Mouse (Mus musculus): ENCODE measurements at regions not wholly inside any gene's neighbourhood (a gene's known extent, or its start where the extent isn't known, plus 50 kb on each side); places are given as distances from the start of the nearest gene placed in this dataset.

GRCm38 (mm10) chr5:46790536-46790935 is 933.1 kb upstream of the Lcorl start:
- H3K27ac ChIP-seq (replicated peaks), result no peak overlapping the region

GRCm38 (mm10) chr5:46787079-46787478 is 929.7 kb upstream of the Lcorl start:
- Histone ChIP-seq H3K9ac (replicated peaks) (no peak overlapping the region), H3K4me2 (replicated peaks) (no peak overlapping the region), H3K36me3 (no peaks in the 10 kb centered on the region), H3K4me1 (peaks cover 6% of the 10 kb centered on the region), H3K27ac (replicated peaks) (no peak overlapping the region), H3K27me3 (no peaks in the 10 kb centered on the region), H3K9me3 (no peaks in the 10 kb centered on the region), H3K4me3 (no peak overlapping the region)
- WGBS, result 32% methylated on average over 3 of the region's 3 CpGs
- ATAC-seq (replicated peaks), result no peak

More at GRCm38 (mm10) chr5:46790536-46790935, 933.1 kb upstream of the Lcorl start:
- Histone ChIP-seq H3K4me3 (no peak overlapping the region), H3K4me1 (peaks cover 6% of the 10 kb centered on the region), H3K36me3 (no peaks in the 10 kb centered on the region), H3K9me3 (no peaks in the 10 kb centered on the region), H3K4me2 (replicated peaks) (no peak overlapping the region), H3K9ac (replicated peaks) (no peak overlapping the region), H3K27me3 (no peaks in the 10 kb centered on the region)
- 2% methylated on average over 3 of the region's 3 CpGs for WGBS
- peak; percentile 91 for ATAC-seq (replicated peaks)

GRCm38 (mm10) chr5:46756094-46756493 is 898.7 kb upstream of the Lcorl start:
- Histone ChIP-seq H3K4me2 (replicated peaks) (no peak overlapping the region), H3K9ac (replicated peaks) (no peak overlapping the region), H3K27me3 (no peaks in the 10 kb centered on the region), H3K36me3 (no peaks in the 10 kb centered on the region), H3K9me3 (no peaks in the 10 kb centered on the region), H3K4me1 (no peaks in the 10 kb centered on the region), H3K27ac (replicated peaks) (no peak overlapping the region), H3K4me3 (no peak overlapping the region)
- 60% methylated on average over 5 of the region's 5 CpGs for WGBS
- ATAC-seq (replicated peaks), result no peak

- H3K36me3 ChIP-seq, result no peaks in the 10 kb centered on the region
- no peak overlapping the region for H3K4me3 ChIP-seq
- WGBS, result 65% methylated on average over 2 of the region's 2 CpGs
- H3K27me3 ChIP-seq, result no peaks in the 10 kb centered on the region
- H3K4me1 ChIP-seq, result peaks cover 4% of the 10 kb centered on the region; the same call in 1 of the 2 replicates
- H3K9me3 ChIP-seq, result no peaks in the 10 kb centered on the region
- ATAC-seq (replicated peaks), result peak; percentile 48; the same call in 1 of the 2 replicates
- H3K4me2 ChIP-seq (replicated peaks), result no peak overlapping the region
- H3K27ac ChIP-seq (replicated peaks), result no peak overlapping the region
- H3K9ac ChIP-seq (replicated peaks), result no peak overlapping the region
These were observed 882.7 kb upstream of the Lcorl start for GRCm38 (mm10) chr5:46740034-46740582.

GRCm38 (mm10) chr5:46732510-46732909 is 875.1 kb upstream of the Lcorl start:
- no peaks in the 10 kb centered on the region for H3K36me3 ChIP-seq
- H3K4me3 ChIP-seq, result no peak overlapping the region
- no peak overlapping the region for H3K9ac ChIP-seq (replicated peaks)
- H3K27ac ChIP-seq (replicated peaks), result no peak overlapping the region
- WGBS, result 86% methylated on average over 3 of the region's 3 CpGs
- no peaks in the 10 kb centered on the region for H3K9me3 ChIP-seq
- no peak overlapping the region for H3K4me2 ChIP-seq (replicated peaks)
- H3K4me1 ChIP-seq, result no peaks in the 10 kb centered on the region
- ATAC-seq (replicated peaks), result no peak
- H3K27me3 ChIP-seq, result no peaks in the 10 kb centered on the region

GRCm38 (mm10) chr5:46732025-46732424 is 874.6 kb upstream of the Lcorl start:
- no peak overlapping the region for H3K27ac ChIP-seq (replicated peaks)
- no peak overlapping the region for H3K9ac ChIP-seq (replicated peaks)
- no peak for ATAC-seq (replicated peaks)
- no peaks in the 10 kb centered on the region for H3K4me1 ChIP-seq
- WGBS, result 84% methylated on average over 5 of the region's 5 CpGs
- no peaks in the 10 kb centered on the region for H3K27me3 ChIP-seq
- no peak overlapping the region for H3K4me2 ChIP-seq (replicated peaks)
- no peaks in the 10 kb centered on the region for H3K36me3 ChIP-seq
- H3K9me3 ChIP-seq, result no peaks in the 10 kb centered on the region
- H3K4me3 ChIP-seq, result no peak overlapping the region

GRCm38 (mm10) chr5:46731297-46731696 is 873.9 kb upstream of the Lcorl start:
- no peaks in the 10 kb centered on the region for H3K36me3 ChIP-seq
- 48% methylated on average over 3 of the region's 3 CpGs for WGBS
- H3K4me1 ChIP-seq, result no peaks in the 10 kb centered on the region
- H3K4me2 ChIP-seq (replicated peaks), result no peak overlapping the region
- H3K9me3 ChIP-seq, result no peaks in the 10 kb centered on the region
- no peaks in the 10 kb centered on the region for H3K27me3 ChIP-seq
- H3K9ac ChIP-seq (replicated peaks), result no peak overlapping the region
- no peak for ATAC-seq (replicated peaks)
- H3K4me3 ChIP-seq, result no peak overlapping the region
- no peak overlapping the region for H3K27ac ChIP-seq (replicated peaks)

GRCm38 (mm10) chr5:46709596-46709995 is 852.2 kb upstream of the Lcorl start:
- no peak overlapping the region for H3K27ac ChIP-seq (replicated peaks)
- no peak overlapping the region for H3K4me3 ChIP-seq
- no peaks in the 10 kb centered on the region for H3K4me1 ChIP-seq
- H3K9me3 ChIP-seq, result no peaks in the 10 kb centered on the region
- no peak for ATAC-seq (replicated peaks)
- 71% methylated on average over 3 of the region's 3 CpGs for WGBS
- H3K4me2 ChIP-seq (replicated peaks), result no peak overlapping the region
- no peaks in the 10 kb centered on the region for H3K36me3 ChIP-seq
- no peak overlapping the region for H3K9ac ChIP-seq (replicated peaks)
- no peaks in the 10 kb centered on the region for H3K27me3 ChIP-seq

GRCm38 (mm10) chr5:46707845-46708244 is 850.4 kb upstream of the Lcorl start:
- Histone ChIP-seq H3K4me3 (no peak overlapping the region), H3K4me2 (replicated peaks) (no peak overlapping the region), H3K4me1 (no peaks in the 10 kb centered on the region), H3K36me3 (no peaks in the 10 kb centered on the region), H3K27me3 (no peaks in the 10 kb centered on the region), H3K27ac (replicated peaks) (no peak overlapping the region), H3K9me3 (no peaks in the 10 kb centered on the region), H3K9ac (replicated peaks) (no peak overlapping the region)
- 69% methylated on average over 1 of the region's 1 CpGs for WGBS
- ATAC-seq (replicated peaks), result no peak

- H3K27ac ChIP-seq (replicated peaks), result no peak overlapping the region
- no peaks in the 10 kb centered on the region for H3K36me3 ChIP-seq
- ATAC-seq (replicated peaks), result no peak
- H3K4me2 ChIP-seq (replicated peaks), result no peak overlapping the region
- WGBS, result 95% methylated on average over 5 of the region's 5 CpGs
- no peaks in the 10 kb centered on the region for H3K27me3 ChIP-seq
- H3K4me1 ChIP-seq, result no peaks in the 10 kb centered on the region
- no peak overlapping the region for H3K4me3 ChIP-seq
- no peaks in the 10 kb centered on the region for H3K9me3 ChIP-seq
- H3K9ac ChIP-seq (replicated peaks), result no peak overlapping the region
These were observed 849.6 kb upstream of the Lcorl start for GRCm38 (mm10) chr5:46707021-46707420.

GRCm38 (mm10) chr5:46678007-46678406 is 820.6 kb upstream of the Lcorl start:
- no peak overlapping the region for H3K4me2 ChIP-seq (replicated peaks)
- no peaks in the 10 kb centered on the region for H3K36me3 ChIP-seq
- no peak overlapping the region for H3K9ac ChIP-seq (replicated peaks)
- H3K27ac ChIP-seq (replicated peaks), result no peak overlapping the region
- H3K4me3 ChIP-seq, result no peak overlapping the region
- no peaks in the 10 kb centered on the region for H3K27me3 ChIP-seq
- no peaks in the 10 kb centered on the region for H3K4me1 ChIP-seq
- no peaks in the 10 kb centered on the region for H3K9me3 ChIP-seq
- no peak for ATAC-seq (replicated peaks)

- H3K9ac ChIP-seq (replicated peaks), result no peak overlapping the region
- no peaks in the 10 kb centered on the region for H3K4me1 ChIP-seq
- H3K36me3 ChIP-seq, result no peaks in the 10 kb centered on the region
- ATAC-seq (replicated peaks), result no peak
- H3K27ac ChIP-seq (replicated peaks), result no peak overlapping the region
- no peak overlapping the region for H3K4me3 ChIP-seq
- no peaks in the 10 kb centered on the region for H3K9me3 ChIP-seq
- H3K27me3 ChIP-seq, result no peaks in the 10 kb centered on the region
- H3K4me2 ChIP-seq (replicated peaks), result no peak overlapping the region
- 91% methylated on average over 3 of the region's 3 CpGs for WGBS
These were observed 817.5 kb upstream of the Lcorl start for GRCm38 (mm10) chr5:46674810-46675502.

- no peaks in the 10 kb centered on the region for H3K27me3 ChIP-seq
- H3K36me3 ChIP-seq, result no peaks in the 10 kb centered on the region
- ATAC-seq (replicated peaks), result no peak
- 85% methylated on average over 1 of the region's 1 CpGs for WGBS
- no peaks in the 10 kb centered on the region for H3K9me3 ChIP-seq
- H3K4me2 ChIP-seq (replicated peaks), result no peak overlapping the region
- H3K9ac ChIP-seq (replicated peaks), result no peak overlapping the region
- no peak overlapping the region for H3K4me3 ChIP-seq
- H3K27ac ChIP-seq (replicated peaks), result no peak overlapping the region
- no peaks in the 10 kb centered on the region for H3K4me1 ChIP-seq
These were observed 816.0 kb upstream of the Lcorl start for GRCm38 (mm10) chr5:46673413-46673812.

Data from forebrain, embryonic 15.5 days (tissue).